Mouse (Mus musculus) monocyte, adult 5-6 weeks (primary cell): ENCODE data around the gene Rnase9. TPM values are rescaled to one million over a fixed set of nuclear protein-coding genes. Genes with fewer than 3 reads are reported as not detected.
"Not testable (repeated sequence)": the region's sequence is repeated elsewhere in the genome, so short reads cannot be mapped to it uniquely, and the experiment has no call there.

ENCODE experiments used
- ATAC-seq: fragments of 153-309, 156-312 bp; replicated peaks from 2 replicates; pipeline ENCODE4 v1.8.0; 2017; ENCODE audit warnings: mild to moderate bottlenecking; ENCODE audit not compliant: low TSS enrichment, insufficient number of reproducible peaks, severe bottlenecking, poor library complexity, low FRiP score
- total RNA-seq: library from RNA; stranded (forward); fragments of 200-1000, 200-491, 200-594 nt; gene quantifications from 3 replicates; pipeline ENCODE4 v1.2.3, GENCODE M21; 2017

Gene Rnase9
- total RNA-seq, 1 experiment from 2014 or later: not detected

DNA sequence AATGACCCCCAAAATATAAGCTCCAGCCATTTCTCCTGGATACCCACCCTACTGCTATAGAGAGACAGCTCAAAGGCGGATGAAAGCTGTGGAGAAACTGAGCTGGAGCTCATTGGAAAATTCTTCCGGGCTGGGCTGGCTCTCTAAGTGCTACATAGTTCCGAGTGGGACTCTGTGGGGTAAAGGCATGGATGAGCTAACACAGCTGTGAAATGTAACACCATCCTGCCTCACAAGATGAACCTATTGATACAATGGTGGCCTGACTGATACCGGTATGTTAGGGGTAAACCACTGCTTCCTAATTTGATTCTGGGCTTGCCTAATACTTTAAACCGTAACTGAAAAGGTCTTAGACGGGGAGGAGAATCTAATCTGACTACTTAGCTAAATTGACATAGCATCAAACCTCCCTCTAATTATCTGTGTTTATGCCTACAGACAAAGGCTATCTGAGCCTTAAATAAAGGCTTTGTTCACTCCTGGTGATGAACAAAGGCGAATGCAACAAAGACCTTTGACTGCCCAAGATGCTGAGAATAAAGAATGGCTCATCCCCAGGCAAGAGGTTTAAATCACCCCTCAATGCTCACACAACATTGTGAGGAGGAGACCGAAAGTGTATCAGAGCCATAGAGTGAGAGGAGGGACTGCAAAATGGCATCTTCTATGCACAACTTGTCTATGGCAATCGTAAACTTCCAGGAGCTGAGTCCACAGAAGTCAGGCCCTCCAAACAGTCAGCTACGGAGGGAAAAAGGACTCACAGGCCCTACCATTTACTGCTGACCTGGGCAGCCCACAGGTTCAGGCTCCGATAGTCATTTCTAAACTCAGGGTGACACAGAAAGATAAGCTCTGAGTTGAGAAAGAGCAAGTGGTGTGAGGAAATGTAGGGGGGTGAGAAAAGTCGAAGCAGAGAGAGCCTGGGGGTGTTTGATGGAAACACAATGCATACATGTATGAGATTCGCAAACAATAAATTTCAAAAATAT, 12.9 kb upstream of the Rnase9 start:
- no peak for ATAC-seq

DNA sequence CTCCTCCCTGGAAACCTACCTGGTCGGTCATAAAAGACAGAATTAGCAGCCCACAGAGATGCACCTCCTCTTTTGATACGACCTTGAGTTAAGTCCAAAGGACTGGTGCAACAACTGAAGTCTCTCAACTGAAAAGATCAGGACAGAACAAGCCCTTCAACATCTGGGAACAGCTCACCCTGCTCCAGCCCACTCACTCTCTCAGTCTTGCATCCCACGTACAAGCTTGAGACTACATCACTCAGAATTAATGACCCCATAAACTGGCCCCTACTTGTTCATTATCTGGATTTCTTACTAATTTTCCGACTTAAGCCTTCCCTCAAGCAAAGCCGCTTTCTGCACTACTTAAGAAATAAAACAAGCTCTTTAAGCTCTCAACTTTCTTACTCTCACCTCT, 11.5 kb upstream of the Rnase9 start:
- no peak for ATAC-seq

DNA sequence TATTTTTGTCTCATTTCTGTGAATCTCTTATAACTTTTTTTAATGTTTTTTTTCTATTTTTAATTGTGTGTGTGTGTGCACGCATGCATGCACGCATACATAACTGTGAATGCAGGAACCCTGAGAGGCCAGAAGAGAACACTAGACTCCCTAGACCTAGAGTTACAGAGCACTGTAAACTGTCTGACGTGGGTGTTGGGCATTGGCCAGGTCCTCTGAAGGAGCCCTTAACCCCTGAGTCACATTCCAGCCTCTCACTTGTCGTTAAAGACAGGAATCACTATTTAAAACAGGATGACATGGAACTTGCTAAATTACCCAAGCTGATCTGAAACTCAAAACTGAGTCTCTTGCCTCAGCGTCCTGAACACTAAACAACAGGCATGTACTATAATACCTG, 10.3 kb upstream of the Rnase9 start:
- no peak for ATAC-seq

DNA sequence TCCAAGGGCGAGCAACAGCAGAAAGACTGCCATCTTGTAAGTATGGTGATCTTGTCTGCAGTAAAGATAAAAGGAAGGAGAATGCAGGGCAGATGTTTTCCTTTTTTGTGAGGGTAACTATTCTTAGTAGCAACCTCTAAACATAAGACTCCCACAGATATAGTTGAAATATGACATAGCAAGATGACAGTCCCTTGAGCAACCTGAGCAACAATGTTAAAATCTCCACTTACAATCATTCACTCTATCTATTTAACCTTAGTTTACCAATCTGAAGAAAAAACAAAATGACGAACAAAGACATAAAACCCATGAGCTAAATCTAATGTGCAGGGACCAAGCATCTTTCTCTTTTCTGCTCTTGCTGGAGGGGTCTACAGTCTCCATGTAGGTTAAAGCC, 8.4 kb upstream of the Rnase9 start, which contains the start of gene Rnase11:
TSS of gene Rnase11 (minus strand) at position 101 of the 400 bp plus-strand sequence.
- no peak for ATAC-seq

DNA sequence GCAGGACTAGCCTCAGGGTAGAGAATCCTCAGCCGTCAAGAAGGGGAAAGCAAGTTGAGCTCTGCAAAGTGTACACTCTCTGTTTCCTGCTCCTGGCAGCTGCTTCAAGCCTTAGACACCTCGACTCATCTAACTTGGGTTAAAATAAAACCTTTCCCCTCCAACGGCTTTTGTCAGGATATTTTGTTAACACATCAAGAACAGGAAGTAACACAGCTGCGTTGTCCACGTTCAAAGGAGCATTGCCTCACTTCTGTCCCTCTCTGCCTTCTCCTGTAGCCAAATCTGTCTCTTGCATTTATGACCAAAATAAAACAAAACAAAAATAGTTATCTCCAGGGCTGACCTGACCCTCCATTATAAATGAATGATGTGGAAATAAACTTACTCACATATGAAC, 6.2 kb upstream of the Rnase9 start:
- ATAC-seq: no peak

DNA sequence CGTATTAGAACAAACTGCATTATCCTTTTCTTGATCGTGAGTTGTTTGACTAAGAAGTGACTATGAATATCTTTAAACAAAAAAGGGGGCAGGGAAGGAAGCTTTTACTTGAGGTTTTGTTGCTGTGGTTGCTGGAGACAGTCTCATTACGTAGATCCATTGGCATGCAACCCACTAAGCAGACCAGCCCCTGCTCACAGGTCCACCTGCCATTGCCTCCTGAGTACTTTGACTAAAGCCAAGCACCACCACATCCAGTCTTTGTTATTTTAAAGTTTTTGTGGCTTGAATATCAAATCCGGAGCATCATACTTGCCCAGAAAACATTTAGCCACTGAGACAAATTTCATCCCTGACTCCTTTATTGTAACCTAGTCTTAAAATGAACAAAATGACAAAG, 5.5 kb downstream of the Rnase9 start:
- no peak for ATAC-seq

DNA sequence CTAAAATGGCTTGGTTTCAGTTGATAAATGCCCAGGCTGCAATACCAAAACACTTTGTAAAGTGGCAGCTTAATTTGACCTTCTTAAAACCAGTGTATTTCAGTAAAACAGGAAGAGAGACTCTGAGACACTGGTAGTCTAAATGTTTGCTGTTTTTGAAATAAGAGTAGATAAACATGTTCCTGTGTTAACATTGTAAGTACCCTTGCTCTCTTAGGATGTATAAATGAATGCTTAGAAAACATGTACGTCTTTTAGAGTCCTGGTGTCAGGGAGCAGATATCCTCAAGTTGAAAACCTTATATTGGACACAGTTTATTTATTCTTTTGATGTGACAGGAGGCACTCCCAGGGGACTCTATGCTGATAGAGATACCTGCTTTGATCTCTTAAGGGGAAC, 6.5 kb downstream of the Rnase9 start:
- no peak for ATAC-seq

DNA sequence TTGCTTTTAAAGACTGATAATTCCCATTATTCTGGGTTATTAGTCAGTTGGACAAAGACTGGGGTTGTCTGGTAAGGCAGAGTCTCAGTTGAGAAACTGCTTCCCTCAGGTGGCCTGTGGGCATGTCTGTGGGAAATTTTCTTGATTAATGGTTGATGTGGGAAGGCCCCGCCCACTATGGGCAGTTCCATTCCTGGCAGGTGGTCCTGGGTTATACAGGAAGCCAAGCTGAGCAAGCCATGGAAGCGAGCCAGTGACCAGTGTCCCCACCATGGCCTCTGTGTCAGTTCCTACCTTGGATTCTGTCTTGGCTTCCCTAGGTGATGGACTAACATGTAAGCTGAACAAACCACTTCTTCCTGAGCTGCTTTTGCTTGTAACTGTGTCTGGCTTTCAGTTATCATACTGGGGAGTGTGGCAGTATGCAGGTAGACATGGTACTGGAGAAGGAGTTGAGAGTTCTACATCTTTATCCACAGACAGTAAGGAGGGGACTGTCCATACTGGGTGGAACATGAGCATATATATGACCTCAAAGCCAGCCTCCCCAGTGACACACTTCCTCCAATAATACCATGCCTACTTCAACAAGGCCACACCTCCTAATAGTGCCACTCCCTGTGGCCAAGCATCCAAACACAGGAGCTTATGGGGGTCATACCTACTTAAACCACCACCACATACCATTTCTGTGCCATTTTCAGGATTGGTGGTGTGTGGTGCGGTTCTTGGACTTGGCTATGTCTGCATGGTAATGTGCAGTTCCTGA, 14.1 kb downstream of the Rnase9 start:
- ATAC-seq: no peak

DNA sequence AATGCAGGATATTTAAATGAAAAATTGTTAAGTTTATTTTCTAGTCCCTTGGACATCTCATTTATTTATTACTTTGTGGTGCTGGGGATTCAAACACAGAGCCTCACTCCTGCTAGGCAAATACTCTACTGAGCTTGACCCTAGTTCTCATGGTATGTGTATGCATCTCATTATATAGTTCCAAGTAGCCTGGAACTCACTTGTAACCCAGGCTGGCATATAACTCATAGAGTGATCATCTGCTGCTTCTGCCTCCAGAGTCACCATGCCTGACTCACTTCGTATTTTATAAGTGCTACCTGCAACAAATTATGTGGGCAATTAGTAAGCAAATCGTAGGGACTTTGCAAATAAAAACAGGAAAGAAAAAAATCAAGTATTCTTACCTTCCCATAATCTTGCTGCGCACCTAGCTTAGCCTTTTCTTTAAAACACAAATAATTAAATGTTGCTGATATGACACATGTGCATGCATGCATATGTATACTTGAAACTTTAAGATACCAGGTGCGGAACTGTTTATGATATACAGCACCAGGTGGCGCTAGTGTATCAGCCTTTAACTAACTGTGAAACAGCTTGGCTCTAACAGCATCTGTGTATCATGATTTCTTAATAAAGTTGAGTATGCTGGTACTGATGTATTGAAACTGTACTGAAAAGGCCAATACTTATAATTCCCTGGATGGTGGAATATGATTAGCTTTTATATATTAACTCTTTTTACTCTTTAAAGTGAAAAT, 15.1 kb downstream of the Rnase9 start:
- ATAC-seq: peak; percentile 84

DNA sequence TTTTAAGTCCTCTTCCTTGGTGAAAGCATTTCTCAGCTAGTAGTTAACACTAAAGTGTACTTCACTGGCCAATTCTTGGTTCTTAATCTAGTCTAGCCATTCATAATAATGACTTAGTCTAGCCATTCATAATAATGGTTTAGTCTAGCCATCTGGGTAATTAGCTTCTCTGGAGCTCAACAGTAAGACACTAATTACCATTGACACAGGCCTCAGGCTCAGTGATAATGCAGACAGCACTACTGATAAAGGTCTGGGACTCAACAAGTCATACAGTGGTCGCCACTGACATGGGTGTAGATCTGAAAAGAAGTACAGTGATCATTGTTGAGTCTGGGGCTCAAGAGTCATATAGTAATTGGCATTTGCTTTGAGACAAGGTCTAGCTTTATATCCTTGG, 16.8 kb downstream of the Rnase9 start:
- no peak for ATAC-seq

DNA sequence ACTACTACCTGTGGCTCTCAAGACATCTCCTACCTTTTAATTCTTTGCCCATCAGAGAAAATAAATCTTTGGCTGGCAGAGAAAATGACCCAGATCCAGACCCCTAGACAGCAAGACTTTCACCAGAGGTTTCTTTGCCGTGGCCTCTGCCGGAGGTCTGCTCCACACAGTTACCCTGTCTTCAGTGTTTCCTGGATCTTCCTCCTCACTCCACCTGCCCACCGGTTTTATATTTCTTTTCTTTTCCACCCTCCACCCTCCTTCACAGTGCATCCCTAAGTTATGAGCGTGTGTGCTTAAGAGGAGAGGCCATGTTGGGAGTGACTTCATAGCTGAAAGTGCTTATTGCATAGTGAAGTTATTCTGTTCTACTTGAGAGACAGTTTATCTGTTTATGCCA, 18.2 kb downstream of the Rnase9 start:
- no peak for ATAC-seq

DNA sequence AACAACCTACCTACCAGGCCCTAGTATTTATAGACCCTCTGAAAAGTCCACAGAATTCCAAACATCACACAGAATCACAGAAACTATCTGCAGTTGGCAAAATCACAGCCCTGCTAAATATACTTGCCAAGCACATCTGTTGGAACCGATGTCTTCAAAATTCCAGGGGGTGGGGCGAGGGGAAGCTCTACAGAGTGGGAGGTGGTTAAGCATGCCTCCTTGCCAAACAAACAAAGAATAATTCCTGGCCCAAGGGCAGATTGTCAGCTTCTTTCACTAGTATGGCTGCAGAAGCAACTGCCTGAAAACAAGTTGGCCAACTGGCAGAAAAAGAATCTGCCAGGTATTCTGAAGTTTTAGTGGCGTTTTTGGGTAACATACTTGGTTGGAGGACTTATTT, 24.4 kb downstream of the Rnase9 start:
- ATAC-seq: no peak

DNA sequence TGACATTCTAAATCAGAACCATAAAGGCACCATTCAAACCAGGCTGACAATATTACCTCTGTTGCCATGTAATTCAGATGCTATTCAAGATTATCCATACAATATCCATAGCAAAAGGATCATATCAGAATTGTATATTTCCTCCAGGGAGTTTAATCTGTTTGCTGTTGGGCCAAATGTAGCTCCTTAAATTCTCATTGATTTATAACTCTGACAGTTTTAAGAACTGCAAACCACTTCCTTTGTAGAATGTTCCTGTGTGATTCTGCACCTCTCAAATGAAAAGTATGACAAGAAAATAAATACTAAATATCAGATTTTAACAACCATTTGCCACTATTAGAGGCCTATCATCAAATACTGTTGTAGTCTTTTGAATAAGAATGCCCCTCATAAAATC, 25.9 kb downstream of the Rnase9 start:
- ATAC-seq: no peak

DNA sequence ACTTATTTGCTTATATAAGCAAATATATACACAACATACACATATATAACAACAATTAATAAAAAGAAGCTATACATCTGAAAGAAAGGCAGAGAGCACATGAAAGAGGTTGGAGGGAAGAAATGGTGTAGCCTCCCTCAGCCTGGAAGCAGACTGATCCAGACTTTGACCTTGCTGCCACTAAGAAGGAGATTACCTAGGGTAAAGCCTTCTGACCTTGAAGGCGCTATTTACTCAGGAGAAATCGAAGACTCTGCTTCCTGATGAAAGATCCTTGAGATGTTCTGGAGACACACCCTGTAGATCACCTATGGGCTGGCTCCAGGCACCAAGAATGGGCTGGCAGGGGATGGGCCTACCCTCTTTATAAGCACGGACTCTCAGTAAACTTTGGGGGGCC, 26.9 kb downstream of the Rnase9 start:
- not testable (repeated sequence) for ATAC-seq

DNA sequence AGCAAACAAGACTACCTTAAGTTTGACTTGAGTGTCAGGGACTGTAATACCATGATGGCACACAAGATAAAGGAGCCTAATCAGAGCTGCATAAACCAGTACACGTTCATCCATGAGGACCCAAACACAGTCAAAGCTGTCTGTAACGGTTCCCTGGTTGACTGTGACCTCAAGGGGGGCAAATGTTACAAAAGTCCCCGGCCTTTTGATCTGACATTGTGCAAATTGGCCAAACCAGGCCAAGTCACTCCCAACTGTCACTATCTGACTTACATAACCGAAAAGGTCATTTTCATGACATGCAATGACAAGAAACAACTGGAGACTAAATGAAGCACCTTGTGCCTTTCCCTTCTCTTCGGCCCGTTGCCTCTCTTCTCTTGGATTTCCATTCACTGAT, 32.1 kb downstream of the Rnase9 start:
- no peak for ATAC-seq

DNA sequence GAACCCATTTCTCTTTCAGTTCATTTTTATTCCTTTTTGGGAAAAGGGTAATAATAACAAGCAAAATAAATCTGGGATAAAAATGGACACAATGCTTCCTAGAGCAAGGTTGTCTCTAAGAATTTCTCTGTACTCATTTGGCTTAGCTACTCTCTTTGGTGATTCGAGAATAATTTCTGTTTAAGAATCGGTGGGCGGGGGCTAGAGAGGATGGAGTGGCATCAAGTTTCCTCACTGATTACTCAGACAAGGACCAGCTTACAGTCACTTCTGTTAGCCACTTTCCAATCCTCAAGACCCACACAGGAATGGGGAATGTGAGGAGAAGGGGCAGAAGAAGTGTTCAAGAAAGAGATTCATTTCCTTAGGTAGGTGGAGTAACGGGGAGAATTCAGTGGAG, 32.9 kb downstream of the Rnase9 start:
- no peak for ATAC-seq

DNA sequence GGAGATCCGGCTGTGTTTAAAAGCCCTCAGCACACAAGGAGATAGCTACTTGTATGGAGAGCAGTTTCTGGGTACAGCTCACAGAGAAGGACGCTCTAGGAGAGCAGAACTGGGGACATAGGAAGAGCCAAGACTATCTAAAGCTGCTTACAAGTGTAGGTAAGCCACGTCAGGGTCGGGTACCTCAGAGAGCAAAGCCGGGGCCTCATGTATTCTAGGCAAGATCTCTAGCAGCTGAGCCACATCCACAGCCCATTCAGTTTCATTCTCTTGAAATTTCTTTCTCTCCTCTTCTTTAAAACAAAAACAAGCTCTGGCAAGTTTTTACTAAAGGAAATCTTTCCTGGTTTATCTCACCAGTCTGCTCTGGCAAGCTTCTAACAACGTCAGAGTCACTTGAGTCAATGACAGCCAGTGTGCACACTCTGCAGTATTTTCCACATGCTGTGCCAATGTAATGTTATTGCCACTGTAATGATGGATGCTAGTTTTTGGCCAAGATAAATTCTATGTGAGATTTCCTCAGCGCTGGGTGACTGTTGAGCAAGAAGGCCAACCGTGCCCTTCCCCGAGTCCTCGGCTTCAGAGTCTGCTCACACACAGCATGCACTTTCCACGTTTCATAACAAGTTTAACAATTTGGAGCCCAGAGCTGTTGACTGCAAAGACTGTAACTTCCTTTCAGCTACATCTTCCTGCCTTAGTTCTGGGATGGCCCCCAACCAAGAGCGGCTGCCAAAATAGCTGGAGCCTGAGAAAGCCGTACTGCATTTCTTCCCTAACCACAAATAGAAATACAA, 33.6 kb downstream of the Rnase9 start:
- ATAC-seq: no peak

DNA sequence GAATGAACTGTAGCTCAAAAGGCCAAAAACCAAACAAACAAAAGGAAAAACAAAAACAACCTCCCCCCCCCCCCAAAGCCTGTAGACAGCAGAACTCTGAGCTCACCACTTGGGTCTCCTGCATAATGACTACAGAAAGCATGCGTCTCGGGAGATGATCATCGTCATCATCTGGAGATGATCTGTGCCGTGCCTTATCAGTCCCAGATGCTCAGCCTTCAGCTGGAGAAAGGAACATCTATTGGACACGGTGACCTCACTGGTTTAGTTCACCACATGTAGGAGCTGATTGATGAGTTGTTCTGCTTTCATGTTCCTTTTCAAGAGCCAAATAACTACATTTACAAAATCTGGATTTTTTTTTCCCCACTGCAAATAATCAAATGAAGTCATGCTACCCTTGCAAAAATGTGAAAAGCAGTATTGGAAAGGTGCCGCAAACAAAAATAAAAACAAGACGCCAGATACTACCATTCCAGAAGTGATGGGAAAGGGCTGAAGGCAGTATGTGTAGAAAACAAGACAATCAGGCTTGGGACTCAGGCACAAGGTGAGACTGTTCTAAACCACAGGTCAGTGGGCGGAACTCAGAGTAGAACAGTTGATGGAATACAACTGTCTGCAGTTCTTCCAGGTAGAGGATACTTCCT, 34.4 kb downstream of the Rnase9 start, which contains the start of gene Rnase10:
TSS of gene Rnase10 (plus strand) at position 600 of the 650 bp plus-strand sequence.
- ATAC-seq: no peak
